Mouse (Mus musculus): ENCODE measurements around the gene Evc2.

The Evc2 gene

GRCm38 (mm10) chr5:37338288-37338687, at the start of gene Evc2:
Evc2 (plus strand) TSS chr5:37338499.
- DNase-seq (ENCODE audit: low spot score), result peak; percentile 59

DNA sequence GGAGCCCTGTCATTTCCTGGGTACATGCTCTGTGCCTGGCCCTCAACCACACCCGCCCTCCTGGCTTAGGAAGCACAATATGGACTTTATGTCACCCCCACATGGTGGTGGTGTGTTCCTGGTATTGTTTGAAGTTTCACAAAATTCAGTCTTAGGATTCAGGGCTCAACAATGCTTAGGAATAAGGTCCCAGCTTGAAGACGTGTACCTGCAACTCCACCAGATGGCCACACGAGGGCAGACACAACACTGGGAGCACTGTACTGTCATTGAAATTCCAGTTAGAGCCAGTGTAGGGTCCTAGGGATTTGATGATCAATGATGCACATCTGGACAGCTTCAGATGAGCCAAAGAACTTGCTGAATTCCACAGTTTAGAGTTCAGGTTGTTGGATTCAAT, 49.1 kb upstream of the Evc2 start:
- no peak for DNase-seq (ENCODE audit: low spot score)

DNA sequence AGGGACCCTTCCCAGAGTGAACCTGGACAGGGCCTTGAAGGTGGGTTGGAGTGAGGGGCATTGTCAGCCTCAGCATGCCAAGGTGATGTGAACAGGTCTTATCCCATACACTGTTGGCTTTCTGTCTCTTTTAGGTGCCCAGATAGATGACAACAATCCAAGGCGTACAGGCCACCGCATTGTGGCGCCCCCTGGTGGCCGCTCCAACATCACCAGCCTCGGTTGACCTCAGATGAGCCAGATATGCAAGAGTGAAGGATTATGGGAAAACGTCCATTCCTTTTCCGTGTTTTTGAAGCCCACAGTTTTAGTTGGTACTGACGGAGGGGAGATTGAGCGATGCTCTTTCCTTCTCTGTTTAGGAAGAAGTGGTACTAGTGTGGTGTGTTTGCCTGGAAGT, 47.3 kb upstream of the Evc2 start:
- DNase-seq (ENCODE audit: low spot score), result no peak

DNA sequence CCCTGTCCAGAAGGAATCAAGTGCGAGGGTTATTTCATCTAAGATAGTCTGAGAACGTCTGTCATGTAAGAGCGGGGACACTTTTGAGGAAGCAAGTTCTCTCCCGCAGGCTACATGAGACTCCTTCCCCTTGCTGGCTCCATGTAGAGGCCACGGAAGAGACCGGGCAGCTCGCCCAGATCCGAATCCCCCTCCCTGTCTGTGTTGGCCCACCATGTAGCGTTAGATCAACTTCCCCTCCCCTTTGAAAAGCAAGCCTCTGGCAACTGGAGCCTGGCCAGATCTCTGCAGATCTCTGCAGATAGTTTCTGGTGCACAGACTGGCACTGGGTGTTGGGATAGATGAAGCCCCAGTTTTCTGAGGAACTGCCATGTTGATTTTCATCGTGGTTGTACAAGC, 41.6 kb upstream of the Evc2 start:
- DNase-seq (ENCODE audit: low spot score), result no peak

DNA sequence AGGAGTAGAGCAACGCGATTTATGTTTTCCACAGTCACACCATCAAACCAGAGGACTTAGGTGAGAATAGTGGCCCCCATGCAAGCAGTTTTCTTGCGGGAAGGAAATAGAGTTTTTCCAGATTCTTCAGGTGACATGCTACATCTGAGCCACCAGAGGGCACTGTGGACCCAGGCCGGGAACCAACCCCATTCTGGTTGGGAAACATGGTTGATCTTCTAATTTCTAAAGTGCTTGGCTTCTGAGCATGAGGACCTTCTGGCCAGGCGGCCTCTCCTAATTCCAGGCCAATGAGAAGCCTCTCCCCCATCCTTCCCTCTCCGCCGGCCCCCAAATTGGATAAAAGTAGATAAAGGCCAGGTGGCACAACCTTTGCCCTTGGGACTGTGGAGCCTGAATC, 39.9 kb upstream of the Evc2 start:
- DNase-seq (ENCODE audit: low spot score), result no peak

GRCm38 (mm10) chr5:37310026-37310425, 28.3 kb upstream of the Evc2 start:
- DNase-seq (ENCODE audit: low spot score), result no peak

DNA sequence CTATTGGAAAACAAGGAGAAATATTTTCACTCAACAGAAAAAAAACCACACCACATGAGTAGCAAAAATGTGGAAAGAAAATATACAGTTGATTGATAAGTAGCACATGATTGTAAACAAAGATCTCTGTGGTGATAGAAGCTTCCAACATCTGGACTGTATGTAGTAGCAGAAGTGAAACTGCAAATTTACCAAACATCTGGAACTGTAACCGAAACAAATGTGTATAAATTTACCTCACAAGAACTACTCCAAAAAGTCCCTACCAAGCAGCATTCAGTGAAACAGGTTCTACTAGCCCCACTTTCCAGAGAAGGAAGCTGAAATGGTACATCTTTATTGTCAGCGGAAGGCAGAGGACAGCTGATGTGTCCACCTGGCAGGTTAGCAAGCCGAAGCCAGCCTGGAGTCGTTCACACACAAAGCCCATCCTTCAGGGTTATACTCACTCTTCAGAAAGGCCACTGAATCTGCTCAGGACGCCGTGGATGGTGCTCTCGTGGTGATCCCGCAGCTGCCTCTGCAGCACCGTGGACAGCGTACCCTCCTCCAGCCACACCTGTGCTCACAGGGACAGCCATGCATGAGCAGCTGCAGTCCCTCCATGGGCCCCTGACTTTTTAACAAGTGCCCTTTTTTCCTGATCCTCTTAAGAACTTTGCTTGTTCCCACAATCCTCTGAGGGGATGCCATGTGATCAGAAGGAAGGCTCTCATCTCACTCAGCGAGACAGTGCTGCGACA, 25.1 kb upstream of the Evc2 start:
- DNase-seq (ENCODE audit: low spot score), result no peak

GRCm38 (mm10) chr5:37318715-37319114, 19.6 kb upstream of the Evc2 start:
- no peak for DNase-seq (ENCODE audit: low spot score)

DNA sequence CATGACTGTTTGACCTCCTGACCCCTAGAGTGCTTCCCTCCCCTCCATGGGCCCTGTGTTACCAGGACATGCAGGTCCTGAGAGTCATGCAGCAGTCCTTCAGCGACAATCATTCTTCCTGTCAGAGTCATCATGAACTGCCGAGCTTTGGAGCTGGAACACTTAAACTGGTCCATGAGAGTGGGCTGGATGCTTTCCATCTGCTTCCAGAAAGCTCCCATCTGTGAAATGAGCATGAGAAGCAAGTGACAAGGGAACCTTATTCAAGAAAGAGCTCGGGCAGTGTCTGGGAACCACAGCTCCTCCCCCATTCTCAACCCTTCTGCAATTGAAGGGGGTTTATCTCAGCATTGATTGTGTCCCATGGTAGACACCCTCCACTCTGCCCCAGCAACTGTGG, 18.1 kb upstream of the Evc2 start:
- DNase-seq (ENCODE audit: low spot score), result no peak

- no peak for DNase-seq (ENCODE audit: low spot score)
These were observed 17.5 kb upstream of the Evc2 start for GRCm38 (mm10) chr5:37320761-37321160.

DNA sequence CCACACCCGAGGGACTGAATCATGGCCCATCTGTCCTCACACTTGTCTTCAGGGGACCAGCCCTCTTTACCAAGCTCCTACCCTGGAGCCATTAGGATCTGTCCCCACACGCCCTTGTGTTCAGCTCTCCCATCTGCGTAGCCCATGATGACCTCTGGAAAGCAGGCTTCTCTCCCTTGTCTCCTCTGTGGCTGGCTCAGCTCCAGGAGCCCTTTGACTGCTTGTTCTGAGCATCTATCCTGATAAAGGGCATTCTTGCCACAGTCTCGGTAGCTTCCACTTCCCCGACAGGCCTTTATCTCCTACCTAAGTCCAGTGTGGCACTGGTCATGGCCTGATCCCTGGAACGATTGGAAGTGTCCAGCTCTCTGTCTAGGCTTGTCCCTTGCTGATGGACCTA, 11.6 kb upstream of the Evc2 start:
- DNase-seq (ENCODE audit: low spot score), result no peak

- DNase-seq (ENCODE audit: low spot score), result no peak
These were observed 7.7 kb upstream of the Evc2 start for GRCm38 (mm10) chr5:37330449-37331132.

DNA sequence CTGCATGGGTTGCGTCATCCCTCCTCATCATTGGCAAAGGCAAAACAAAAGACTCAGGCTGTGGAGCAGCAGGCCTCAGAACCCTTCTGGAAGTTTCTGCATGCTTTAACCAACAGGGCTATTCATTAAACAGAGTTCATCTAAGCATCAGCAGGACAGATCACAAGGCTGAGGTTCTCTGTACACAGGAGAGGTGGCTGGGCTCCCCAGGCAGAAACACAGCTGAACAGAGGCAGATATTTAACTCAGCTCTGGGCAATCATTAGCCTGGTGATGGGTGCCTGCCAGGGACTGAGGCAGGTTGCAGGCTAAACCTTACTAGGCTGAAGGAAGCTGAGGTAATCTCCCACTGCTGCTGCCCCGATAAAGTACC, 7.2 kb upstream of the Evc2 start:
- DNase-seq (ENCODE audit: low spot score), result no peak

- no peak for DNase-seq (ENCODE audit: low spot score)
These were observed 6.2 kb upstream of the Evc2 start for GRCm38 (mm10) chr5:37332066-37332465.

GRCm38 (mm10) chr5:37335061-37335460, 3.2 kb upstream of the Evc2 start:
- no peak for DNase-seq (ENCODE audit: low spot score)

- peak; percentile 49 for DNase-seq (ENCODE audit: low spot score)
These were observed 1.7 kb upstream of the Evc2 start, which contains the start of gene Evc for GRCm38 (mm10) chr5:37336485-37337105. Evc (minus strand) TSS chr5:37336894.

DNA sequence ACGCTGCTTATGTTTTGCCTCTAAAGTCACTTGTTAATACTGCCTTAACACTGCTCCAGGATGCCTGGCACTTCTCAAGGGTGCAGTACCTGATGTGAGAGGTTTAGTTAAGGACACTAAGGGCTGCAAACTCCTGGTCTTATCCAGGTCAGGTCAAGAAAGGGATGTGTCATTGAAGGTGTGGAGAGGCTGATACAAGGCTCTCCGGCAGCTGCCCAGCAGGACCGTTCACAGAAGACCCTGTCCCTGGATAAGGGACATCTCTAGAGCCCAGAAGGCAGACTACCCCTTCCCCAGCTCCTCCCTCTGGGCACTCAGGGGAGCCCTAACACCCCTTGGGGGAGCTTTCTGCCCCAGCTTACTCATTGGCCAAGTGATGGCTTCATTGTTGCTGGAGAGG, 603 bp upstream of the Evc2 start:
- DNase-seq (ENCODE audit: low spot score), result no peak

DNA sequence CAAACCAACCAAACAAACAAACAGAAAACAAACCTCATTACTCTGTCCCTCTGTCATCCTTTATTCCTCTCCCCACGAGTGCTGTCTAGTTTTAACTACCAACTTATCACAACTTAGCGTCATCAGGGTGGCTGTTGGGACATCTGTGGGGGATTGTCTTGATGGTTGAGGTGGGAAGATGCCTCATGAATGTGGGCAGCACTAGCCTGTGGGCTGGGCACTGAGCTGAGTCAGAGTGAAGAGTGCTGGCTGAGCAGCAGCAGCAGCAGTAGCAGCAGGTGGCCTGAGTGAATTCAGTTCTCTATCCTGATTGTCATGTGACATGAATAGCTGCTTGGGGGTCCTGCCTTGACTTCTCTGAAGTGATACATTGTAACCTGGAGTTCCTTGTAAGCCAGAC, 5.7 kb downstream of the Evc2 start:
- no peak for DNase-seq (ENCODE audit: low spot score)

DNA sequence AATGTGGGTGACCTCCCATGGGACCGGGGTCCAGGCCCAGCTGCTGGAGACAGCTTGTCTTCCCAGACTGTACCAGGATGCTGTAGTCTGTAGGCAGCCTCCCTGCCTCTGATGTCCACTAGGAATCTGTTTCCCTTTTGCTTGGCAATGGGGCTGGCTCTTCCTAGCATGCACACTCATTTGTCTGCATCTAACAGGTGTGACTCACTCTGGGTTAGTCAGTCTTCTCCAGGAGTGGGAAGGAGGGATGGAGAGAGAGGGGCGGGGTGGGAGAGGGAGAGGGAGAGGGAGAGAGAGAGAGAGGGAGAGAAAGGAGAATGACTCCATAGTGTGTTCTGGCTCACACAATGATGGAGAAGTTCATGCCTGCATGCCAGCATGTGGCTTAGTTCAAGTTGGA, 13.5 kb downstream of the Evc2 start:
- no peak for DNase-seq (ENCODE audit: low spot score)

GRCm38 (mm10) chr5:37354385-37354784, 16.1 kb downstream of the Evc2 start:
- DNase-seq (ENCODE audit: low spot score), result no peak

GRCm38 (mm10) chr5:37356027-37356426, 17.7 kb downstream of the Evc2 start:
- no peak for DNase-seq (ENCODE audit: low spot score)

DNA sequence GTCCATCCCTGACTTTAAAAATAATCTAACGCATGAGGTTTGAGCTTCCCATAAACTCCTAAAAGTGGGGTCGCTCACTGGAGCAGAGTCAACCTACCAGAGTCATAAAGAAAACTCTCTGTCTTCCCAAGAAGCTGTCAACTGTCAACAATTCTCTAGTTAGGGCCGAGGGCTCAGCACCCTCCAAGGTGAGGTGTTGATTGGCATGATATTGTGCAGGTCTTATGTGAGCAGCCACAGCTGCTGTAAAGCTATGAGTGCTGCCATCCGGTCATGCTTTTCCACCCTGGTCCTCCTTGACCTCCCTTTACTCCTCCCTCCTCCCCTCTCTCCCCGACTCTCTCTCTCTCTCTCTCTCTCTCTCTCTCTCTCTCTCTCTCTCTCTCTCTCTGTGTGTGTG, 24.3 kb downstream of the Evc2 start:
- no peak for DNase-seq (ENCODE audit: low spot score)

GRCm38 (mm10) chr5:37363284-37363683, 25.0 kb downstream of the Evc2 start:
- DNase-seq (ENCODE audit: low spot score), result no peak

Data from testis, postnatal 14 days (tissue).